Mouse (Mus musculus) heart, embryonic 15.5 days (tissue): Measurements from ENCODE around the gene Man2a1. TPM values are rescaled to one million over a fixed set of nuclear protein-coding genes. Genes with fewer than 3 reads are reported as not detected.

Source experiments
- polyA plus RNA-seq: library from polyadenylated mRNA; unstranded; fragments of >200 nt; fragmentation: Nextera tagmentation; extraction: Ambion mirVana; gene quantifications from 2 replicates; pipeline ENCODE4 v1.2.1, GENCODE M21; 2015

The Man2a1 gene
- polyA plus RNA-seq, 1 experiment from 2014 or later, result 5.1 TPM

Other genes starting within 250 kb of the Man2a1 start
- not detected in 2 replicates for gene 4930583I09Rik, start 235.3 kb downstream of the Man2a1 start, polyA plus RNA-seq